Mouse (Mus musculus): ENCODE results near the gene Gkap1. TPM values are rescaled to one million over a fixed set of nuclear protein-coding genes. Genes with fewer than 3 reads are reported as not detected.

The Gkap1 gene
- polyA plus RNA-seq, 1 experiment from 2014 or later = 4.7 TPM

Small RNAs within 50 kb of the gene (microRNA-seq; reads per million reads assigned to microRNA genes)
- not detected for gene Mir6369

Other genes with a start within 250 kb of the Gkap1 start
- 1.1 and 1.4 TPM in 2 replicates for gene Klhl3, start 162.1 kb downstream of the Gkap1 start, polyA plus RNA-seq (2015; fragmentation: Nextera tagmentation; extraction: Ambion mirVana)
- gene Hnrnpa0, start 147.1 kb downstream of the Gkap1 start, polyA plus RNA-seq (2015; fragmentation: Nextera tagmentation; extraction: Ambion mirVana) = 5.2 and 6.2 TPM in 2 replicates
- gene Idnk, start 118.0 kb downstream of the Gkap1 start, polyA plus RNA-seq (2015; fragmentation: Nextera tagmentation; extraction: Ambion mirVana) = 17.2 and 18.8 TPM in 2 replicates
- gene Ubqln1, start 60.0 kb downstream of the Gkap1 start, polyA plus RNA-seq (2015; fragmentation: Nextera tagmentation; extraction: Ambion mirVana) = 42.4 and 45.2 TPM in 2 replicates
- gene Kif27, start 83.4 kb upstream of the Gkap1 start, polyA plus RNA-seq (2015; fragmentation: Nextera tagmentation; extraction: Ambion mirVana) = 0.12 and 0.14 TPM in 2 replicates
- 17.5 and 18.5 TPM in 2 replicates for gene 2210016F16Rik, start 109.5 kb upstream of the Gkap1 start, polyA plus RNA-seq (2015; fragmentation: Nextera tagmentation; extraction: Ambion mirVana)
- gene Rmi1, start 126.5 kb upstream of the Gkap1 start, polyA plus RNA-seq (2015; fragmentation: Nextera tagmentation; extraction: Ambion mirVana) = 12.4 and 14.0 TPM in 2 replicates
- 498 and 561 TPM in 2 replicates for gene Hnrnpk, start 127.6 kb upstream of the Gkap1 start, polyA plus RNA-seq (2015; fragmentation: Nextera tagmentation; extraction: Ambion mirVana)